Mouse (Mus musculus): ENCODE measurements around the gene 4930404H24Rik. TPM values are rescaled to one million over a fixed set of nuclear protein-coding genes. Genes with fewer than 3 reads are reported as not detected.

4930404H24Rik gene
- polyA plus RNA-seq, 1 experiment from 2014 or later = not detected

Other genes with a start within 250 kb of the 4930404H24Rik start
- 7.1 and 7.6 TPM in 2 replicates for gene Kif3b, start 201.4 kb upstream of the 4930404H24Rik start, polyA plus RNA-seq (2014; fragmentation: Nextera tagmentation; extraction: Ambion mirVana)
- gene Asxl1, start 147.0 kb upstream of the 4930404H24Rik start, polyA plus RNA-seq (2014; fragmentation: Nextera tagmentation; extraction: Ambion mirVana) = 14.3 and 16.3 TPM in 2 replicates
- gene Nol4l, start 37.2 kb downstream of the 4930404H24Rik start, polyA plus RNA-seq (2014; fragmentation: Nextera tagmentation; extraction: Ambion mirVana) = 11.6 and 12.9 TPM in 2 replicates
- 61.5 and 66.5 TPM in 2 replicates for gene Commd7, start 140.0 kb downstream of the 4930404H24Rik start, polyA plus RNA-seq (2014; fragmentation: Nextera tagmentation; extraction: Ambion mirVana)
- gene Dnmt3b, start 156.7 kb downstream of the 4930404H24Rik start, polyA plus RNA-seq (2014; fragmentation: Nextera tagmentation; extraction: Ambion mirVana) = 7.0 and 7.6 TPM in 2 replicates
- not detected in 2 replicates for gene Dnmt3c, start 203.9 kb downstream of the 4930404H24Rik start, polyA plus RNA-seq (2014; fragmentation: Nextera tagmentation; extraction: Ambion mirVana)
- gene Mapre1, start 248.5 kb downstream of the 4930404H24Rik start, polyA plus RNA-seq (2014; fragmentation: Nextera tagmentation; extraction: Ambion mirVana) = 228 and 238 TPM in 2 replicates

Data from embryonic facial prominence, embryonic 14.5 days (tissue).